Mouse (Mus musculus) brain, embryonic 14.5 days (tissue): ENCODE measurements around the gene Gm49321.
A peak's percentile ranks its signal among the peaks of the same experiment; 100 is the strongest.

Experiments
- CTCF ChIP-seq: fragments of 200-500 bp; IDR thresholded peaks from 2 replicates; pipeline ENCODE4 v1.5.1; 2012; ENCODE audit warnings: inconsistent platforms, mild to moderate bottlenecking, moderate library complexity, borderline replicate concordance; ENCODE audit not compliant: insufficient read depth, insufficient read length; ENCODE audit errors: extremely low read depth
- POLR2A ChIP-seq: fragments of 200-500 bp; IDR thresholded peaks from 2 replicates; pipeline ENCODE4 v1.6.1; 2012; ENCODE audit warnings: mild to moderate bottlenecking, inconsistent platforms, borderline replicate concordance; ENCODE audit not compliant: poor library complexity, insufficient read depth, insufficient read length, severe bottlenecking; ENCODE audit errors: extremely low read depth

DNA sequence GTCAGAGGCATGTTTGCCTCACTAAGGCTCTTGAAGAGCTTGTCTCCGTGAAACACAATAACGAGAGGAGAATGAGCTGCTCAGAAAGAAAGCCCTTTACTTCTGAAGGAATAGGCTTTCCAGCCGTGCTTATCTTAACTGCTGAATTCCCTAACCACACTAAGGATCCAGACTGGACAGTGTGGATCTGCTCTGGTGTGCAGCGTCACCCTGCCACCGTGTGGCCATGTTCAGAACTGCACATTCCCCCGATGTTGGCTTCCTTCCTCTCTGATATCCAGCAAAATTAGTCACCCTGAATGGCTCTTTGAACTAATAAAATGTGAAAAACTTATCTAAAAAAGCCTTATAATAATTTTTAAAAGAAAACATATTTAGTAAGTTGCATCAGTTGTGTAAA is 76.3 kb downstream of the Gm49321 start:
- TF ChIP-seq CTCF (peak; percentile 99), POLR2A (no peak)
